16 mouse cellular contexts compared by ENCODE assay signal in genomic region chr8:124301935-124302555, GRCm38 (mm10).
"Had no signal": no experiment of that assay in that cellular context is flagged by ENCODE, and none has a peak within 500 bp of the region (broad histone marks: within the 10 kb centered on the region; RNA-seq: fewer than 3 reads in every experiment).

No protein-coding gene starts in this region.

- H3K4me2 ChIP-seq: liver, embryonic 11.5 days; liver, embryonic 15.5 days; neural tube, embryonic 15.5 days; stomach, embryonic 15.5 days had no signal

- H3K9me3 ChIP-seq: limb, embryonic 10.5 days; liver, embryonic 15.5 days; midbrain, embryonic 10.5 days; neural tube, embryonic 15.5 days; stomach, embryonic 15.5 days had no signal

- DNase-seq: kidney, adult 9 months; kidney, postnatal 36 days; lung, adult 2 months; lung, postnatal 10 days; midbrain, embryonic 14.5 days; thymus, adult 2 months; thymus, postnatal 36 days had no signal

- H3K36me3 ChIP-seq: liver, embryonic 15.5 days; neural tube, embryonic 15.5 days had no signal

- H3K4me1 ChIP-seq: midbrain, embryonic 10.5 days had no signal

- H3K4me3 ChIP-seq: layer of hippocampus, adult 2 months; limb, embryonic 10.5 days; liver, embryonic 15.5 days; midbrain, embryonic 10.5 days; myocyte; neural tube, embryonic 15.5 days; stomach, embryonic 15.5 days had no signal

- H3K9ac ChIP-seq: liver, embryonic 15.5 days; neural tube, embryonic 15.5 days; stomach, embryonic 15.5 days had no signal

- H3K27me3 ChIP-seq: liver, embryonic 15.5 days; neural tube, embryonic 15.5 days; stomach, embryonic 15.5 days had no signal

- H3K27ac ChIP-seq: layer of hippocampus, adult 2 months; limb, embryonic 10.5 days; liver, embryonic 15.5 days; macrophage; midbrain, embryonic 10.5 days; neural tube, embryonic 15.5 days; stomach, embryonic 15.5 days had no signal
